Mouse (Mus musculus) ovary, postnatal 36 days (tissue): ENCODE results near the gene Ccdc170.
"Not testable (repeated sequence)": the region's sequence is repeated elsewhere in the genome, so short reads cannot be mapped to it uniquely, and the experiment has no call there.

ENCODE experiments used
- DNase-seq: peaks from one replicate; pipeline ENCODE4 v3.0.0; 2022; ENCODE audit warnings: low spot score, mixed read lengths

Gene Ccdc170

DNA sequence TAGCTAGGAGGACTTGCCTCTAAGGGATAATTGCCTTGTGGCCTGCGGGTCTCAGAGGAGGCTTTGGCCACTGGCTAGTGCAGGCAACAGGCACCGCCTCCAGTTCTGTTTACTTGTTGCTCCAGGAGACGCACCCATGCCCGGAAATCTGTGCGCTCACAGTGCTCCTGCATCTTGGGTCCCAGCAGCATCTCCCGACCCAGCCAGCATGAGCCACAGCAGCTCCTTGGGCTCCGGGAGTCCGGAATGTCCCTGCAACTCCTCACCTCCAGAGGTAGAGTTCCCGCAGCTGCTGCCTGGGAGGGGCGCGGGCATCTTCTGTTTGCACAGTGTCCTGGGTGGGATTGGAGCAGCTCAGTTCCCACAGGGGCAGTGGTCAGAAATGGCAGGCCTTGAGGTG, at the start of gene Ccdc170:
Gene Ccdc170 (plus strand): TSS at position 148 of the 400 bp plus-strand sequence.
- peak; percentile 28 for DNase-seq

DNA sequence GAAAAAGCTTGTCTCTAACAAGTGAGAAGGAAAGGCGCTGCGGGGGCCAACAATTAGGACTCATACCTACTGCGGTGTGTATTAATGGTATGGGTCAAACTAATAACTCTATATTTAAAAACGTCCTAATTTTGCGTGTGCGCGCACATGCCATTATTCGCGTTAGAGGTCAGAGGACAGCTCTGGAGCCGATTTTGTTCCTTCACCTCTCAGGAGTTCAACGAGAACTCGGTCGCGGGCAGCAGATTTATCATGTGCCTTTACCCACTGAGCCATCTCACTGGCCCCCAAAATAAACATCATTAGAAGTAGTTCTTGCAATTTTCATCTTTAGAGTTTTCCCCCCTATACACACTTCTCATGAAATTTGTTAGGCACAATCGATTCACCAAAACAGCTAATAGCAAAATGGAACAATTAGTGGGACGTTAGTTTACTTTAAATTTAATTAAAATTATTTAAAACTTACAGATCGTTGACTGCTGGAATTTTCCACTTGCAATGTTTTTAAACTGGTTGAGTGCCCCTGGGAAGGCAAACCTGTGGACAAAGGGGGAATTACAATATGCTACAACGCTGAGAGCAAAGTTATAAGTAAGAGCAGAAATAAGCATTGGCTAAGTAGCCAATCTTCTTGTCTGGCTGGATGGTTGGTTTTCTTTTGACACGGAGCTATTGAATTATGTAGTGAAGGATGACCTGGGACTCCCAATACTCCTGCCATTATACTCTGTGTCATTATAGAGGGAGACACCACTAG, 49.1 kb upstream of the Ccdc170 start:
- no peak for DNase-seq

DNA sequence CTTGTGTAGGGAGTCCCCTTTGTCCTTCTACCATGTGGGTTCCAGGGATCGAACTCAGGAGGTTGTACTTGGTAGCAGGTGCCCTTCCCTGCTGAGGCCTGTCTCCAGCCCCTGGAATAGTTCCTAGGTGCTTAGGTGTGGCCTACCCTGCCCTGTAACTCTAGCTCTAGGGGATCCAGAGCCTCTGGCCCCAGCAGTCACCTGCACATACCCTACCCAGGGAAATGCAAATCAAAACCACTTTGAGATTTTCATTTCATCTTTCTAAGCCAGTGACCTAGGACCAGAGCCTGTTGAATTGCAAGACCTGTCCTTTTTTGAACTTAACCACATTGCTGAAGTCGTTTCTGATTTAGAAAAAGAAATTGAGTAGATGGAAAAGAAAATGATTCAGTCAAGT, 48.4 kb upstream of the Ccdc170 start:
- not testable (repeated sequence) for DNase-seq

DNA sequence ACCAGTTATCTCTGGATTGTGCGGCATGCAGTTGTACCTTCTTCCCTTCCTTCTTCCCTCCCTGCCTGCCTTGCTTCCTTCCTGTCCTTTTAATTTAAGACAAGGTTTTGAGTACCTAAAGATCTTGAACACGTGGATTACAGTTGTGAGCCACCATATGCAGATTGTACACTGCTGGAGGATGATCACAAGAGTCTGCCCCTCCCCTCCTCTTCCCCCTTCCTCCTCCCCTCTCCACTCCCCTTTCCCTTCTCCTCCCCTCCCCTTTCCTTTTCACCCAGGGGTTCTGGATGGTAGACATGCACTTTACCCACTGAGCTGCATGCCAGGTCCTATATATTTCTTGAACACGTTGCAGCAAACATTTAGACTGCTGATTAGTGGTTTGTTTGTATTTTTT, 46.9 kb upstream of the Ccdc170 start:
- no peak for DNase-seq

DNA sequence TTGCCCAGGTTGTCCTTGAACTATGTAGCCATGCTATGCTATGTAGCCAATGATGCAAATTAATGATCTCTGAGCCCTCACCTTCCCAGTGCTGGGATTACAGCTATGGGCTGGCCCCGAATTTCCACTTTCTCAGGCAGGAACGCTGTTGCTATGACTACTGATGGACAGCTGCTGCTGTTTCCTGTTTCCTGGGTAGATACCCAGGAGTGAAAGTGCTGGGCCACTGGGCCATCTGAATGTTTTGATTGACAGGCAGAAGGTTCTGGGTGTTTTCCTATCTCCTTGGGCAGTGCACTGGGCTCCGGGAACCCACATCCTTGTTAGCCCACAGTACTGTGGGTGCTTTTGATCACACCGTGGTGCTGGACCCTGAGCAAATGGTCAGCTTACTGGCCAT, 25.9 kb upstream of the Ccdc170 start:
- no peak for DNase-seq

DNA sequence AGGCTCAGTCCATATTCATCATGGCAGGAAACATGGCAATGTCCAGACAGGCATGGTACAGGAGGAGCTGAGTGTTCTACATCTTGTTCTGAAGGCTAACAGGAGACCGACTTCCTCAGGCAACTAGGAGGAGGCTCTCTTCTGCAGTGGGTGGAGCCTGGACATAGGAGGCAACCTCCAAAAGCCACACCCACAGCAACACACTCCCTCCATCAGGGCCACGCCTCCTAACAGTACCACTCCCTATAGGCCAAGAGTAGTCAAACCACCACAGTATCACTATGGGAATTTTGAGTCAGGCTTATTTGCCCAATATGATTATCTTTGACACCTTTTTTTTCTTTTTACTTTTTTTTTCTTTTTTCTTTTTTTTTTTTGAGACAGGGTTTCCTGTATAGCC, 22.1 kb upstream of the Ccdc170 start:
- no peak for DNase-seq

DNA sequence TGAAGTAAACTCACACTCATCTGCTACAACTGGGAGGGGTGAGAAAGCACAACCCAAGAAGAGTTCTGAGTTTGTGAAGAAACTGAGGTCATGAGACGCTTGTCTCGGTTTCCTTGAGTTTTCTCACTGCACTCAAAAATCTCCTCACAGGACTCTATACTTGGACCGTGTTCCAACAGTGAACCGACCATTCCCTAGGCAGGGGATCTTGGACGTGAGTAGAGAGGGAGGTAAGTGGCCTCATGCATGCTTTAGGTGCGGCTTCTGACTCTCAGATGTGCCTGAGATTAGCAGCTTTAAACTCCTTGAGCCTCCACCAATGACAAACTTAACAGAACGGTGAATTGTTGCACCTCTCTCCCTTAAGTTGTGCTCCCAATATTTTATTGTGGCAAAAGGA, 16.5 kb upstream of the Ccdc170 start:
- DNase-seq, result no peak

DNA sequence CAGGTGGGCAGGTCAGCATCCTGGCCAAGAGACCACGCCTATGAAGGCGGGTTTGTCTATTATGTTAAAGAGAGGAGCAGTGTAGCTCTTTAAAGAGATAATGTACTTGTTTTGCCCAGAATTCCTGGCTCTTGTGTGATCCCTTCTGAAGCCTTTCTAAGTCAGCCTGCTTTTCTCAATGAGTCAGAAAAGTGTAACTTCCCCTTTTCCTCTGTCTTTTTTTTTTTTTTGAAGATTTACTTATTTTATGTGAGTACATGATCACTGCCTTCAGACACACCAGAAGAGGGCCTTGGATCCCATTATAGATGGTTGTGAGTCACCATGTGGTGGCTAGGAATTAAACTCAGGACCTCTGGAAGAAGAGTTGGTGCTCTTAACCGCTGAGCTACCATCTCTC, 12.9 kb upstream of the Ccdc170 start:
- DNase-seq, result no peak

DNA sequence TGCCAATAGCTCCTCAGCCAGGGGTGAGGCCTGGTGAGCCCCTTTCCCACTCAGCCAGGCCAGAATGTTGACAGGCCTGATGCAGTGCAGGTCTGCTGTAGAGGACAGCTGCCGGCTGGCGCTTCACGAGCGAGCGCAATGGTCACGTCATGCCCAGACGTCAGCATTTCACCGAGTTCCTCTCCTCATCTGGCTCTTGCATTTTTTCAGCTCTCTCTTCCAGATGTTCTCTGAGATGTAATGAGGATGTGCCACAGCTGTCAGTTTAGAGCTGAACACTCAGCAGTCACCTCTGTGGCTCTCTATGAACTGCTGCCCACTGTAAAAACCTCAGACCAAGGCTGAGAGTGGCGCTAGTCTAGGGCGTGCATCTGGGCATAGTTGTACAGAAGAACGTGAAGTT, 8.7 kb upstream of the Ccdc170 start:
- no peak for DNase-seq

DNA sequence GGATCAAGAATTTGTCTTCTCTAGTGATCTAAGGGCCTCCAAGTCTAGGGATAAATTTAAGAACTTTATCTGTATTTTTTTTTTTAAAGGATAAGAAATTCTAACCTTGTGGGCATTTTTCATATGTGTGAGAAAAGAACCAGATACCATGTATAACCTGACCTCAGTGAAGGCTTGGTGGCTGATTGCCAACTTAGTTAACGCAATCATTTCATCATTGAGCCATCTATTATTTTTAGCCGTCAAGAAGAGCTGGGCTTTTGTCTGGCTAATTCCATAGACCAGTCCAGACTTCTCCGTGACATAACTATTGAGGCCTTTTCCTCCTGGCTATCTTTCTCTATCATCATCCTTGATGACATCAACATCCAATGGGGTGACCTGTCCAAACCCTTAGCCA, 6.9 kb upstream of the Ccdc170 start:
- DNase-seq, result no peak

DNA sequence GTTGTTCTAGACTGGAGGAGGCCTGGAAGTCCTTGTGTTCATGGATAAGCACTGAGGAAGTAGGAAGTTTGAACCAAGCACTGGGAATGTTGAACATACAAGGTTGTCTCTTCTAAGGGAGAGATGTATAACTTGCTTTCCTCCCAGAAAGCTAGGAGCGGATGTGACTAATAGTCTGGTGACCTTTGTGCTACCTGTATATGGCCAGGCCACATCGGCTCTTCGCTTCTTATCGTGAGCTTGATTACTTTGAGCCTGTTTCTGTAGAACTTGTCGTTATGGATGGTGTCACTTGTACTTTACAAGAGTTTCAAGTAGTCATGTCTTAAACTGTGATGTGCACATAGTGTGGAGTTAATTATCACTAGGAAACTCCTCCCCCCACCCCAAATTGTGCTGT, 5.7 kb upstream of the Ccdc170 start:
- DNase-seq, result no peak

DNA sequence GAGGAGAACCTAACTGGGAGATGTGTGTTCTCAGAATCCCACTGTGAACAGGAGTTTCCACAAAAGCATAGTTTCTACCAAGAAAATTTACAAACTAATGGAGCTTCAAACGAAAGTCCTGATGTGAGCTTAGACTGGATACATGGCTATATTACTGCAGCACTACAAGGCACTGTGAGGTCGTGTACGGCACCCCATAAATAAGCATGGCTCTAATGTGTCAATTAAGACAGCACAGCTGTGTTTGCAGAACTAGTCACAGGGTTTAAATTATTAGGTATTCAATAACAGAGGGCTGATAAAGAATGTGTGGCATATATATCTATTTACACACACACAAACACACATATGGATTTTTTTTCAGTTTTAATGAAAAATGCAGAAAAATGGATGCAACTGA, 1.4 kb upstream of the Ccdc170 start:
- no peak for DNase-seq

DNA sequence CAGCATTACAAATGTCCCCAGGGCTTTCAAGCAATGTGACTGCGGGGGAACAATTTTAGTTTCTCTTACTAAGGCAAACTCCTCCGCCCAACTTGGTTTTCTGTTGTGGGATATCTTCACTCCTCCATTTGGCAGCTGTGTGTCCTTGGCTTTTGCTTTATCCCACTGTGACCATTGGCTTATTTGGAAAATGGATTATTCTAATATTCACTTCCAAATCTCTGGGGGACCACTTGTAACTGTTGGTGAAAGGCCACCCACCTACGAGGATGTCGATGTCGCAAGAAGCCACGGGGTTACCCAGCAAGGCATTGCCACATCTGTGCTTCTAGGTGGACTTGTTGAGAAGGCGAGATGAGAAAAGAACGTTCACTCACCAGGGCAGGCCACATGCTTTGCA, 607 bp upstream of the Ccdc170 start:
- peak; percentile 15 for DNase-seq

DNA sequence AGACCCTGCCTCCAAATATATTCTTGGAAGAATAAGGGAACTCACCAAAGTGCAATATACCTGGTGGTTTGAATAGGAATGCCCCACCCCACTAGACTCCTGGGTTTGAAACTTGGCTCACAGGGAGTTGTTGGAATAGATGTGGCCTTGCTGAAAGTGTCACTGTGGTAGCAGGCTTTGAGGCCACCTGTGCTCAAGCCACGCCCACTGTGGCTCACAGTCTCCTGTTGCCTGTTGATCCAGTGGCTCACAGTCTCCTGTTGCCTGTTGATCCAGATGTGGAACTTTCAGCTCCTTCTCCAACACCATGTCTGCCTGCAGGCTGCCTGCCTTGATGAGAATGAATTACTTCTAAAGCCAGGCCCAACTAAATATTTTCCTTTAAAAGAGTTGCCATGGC, 1.5 kb downstream of the Ccdc170 start:
- DNase-seq, result no peak

DNA sequence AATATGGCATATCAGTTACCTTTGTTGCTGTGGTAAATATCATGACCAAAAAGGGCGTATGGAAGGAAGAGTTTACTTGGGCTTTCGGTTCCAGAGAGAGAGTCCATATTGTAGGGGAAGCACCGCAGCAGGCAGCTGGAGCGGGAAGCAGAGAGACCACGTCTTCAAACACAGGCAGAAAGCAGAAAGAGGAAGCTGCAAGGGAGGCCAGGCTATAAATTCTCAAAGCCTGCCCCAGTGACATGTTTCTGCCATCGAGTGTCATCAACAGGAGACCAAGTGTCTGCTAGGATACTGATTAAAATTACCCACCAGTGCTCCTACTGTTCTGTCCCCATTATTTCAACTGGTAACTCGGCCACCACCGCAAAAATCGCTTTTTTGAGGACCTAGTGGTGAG, 2.7 kb downstream of the Ccdc170 start:
- DNase-seq, result no peak

DNA sequence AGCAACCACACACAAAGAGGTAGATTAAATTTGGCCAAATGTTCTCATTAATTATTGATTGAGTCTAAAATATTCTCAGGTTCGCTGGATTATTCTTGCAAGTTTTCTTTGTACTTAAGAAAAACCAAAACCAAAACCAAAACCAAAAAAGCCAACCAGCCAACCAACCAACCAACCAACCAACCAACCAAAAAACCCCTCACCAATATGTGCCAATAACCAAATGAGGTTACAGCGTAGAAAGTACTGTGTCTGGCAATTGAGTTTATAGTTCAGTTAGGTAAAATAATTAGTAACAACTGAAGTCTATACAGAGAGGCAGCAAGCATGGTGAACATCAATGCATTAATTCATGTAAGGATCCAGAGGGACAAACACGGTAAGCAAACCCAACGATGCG, 7.6 kb downstream of the Ccdc170 start:
- DNase-seq, result no peak

DNA sequence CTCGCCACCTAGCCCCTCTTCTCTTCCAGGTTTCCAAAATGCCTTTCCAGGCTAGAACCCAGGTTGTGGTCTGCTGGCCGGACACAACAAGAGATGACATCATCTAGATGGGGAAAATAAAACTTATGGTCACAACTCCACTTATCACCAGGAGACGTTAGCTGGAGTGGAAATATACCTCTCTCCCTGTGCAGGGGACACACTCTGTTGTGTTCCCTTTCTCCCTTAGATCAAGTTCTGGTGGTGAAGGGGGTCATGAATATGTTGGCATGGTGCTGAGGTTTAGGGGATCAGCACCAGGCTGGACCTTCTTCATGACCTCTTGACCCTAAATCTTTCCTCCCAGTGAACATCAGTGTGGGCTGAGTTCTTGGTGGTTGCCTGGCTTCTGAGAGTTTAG, 9.0 kb downstream of the Ccdc170 start:
- no peak for DNase-seq

DNA sequence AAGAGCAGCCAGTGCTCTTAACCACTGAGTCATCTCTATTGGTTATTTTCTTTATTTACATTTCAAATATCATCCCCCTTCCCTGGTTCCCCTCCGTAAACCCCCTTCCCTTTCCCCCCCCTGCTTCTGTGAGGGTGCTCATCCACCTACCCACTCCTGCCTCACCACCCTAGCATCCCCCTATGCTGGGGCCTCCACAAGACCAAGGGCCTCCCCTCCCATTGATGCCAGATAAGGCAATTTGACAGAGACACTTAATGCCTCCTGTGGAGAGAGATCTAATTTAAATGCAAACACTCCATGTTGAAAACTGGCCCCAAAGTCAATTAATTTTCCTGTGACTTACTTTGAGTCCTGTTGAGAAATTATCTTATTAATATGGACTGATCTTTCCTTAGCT, 9.7 kb downstream of the Ccdc170 start:
- DNase-seq, result no peak

DNA sequence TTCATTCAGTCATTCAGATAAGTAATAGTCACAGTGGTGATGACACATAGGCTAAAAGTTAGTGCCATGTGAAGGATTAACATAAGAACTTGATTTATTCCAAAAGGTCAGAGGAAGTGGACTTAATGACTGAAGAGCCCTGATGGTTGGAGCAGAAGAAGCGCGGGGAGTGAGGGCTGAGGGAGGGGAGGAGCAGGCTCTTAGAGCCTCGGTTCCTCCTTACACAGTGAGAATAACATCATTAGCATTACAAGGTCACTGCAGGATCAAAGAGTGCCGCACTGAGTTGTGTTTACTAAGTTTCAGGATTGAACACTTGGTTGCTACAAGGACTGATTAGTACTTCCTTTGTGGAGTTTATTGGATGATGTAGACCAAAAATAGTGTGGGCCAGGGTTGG, 10.6 kb downstream of the Ccdc170 start:
- no peak for DNase-seq

DNA sequence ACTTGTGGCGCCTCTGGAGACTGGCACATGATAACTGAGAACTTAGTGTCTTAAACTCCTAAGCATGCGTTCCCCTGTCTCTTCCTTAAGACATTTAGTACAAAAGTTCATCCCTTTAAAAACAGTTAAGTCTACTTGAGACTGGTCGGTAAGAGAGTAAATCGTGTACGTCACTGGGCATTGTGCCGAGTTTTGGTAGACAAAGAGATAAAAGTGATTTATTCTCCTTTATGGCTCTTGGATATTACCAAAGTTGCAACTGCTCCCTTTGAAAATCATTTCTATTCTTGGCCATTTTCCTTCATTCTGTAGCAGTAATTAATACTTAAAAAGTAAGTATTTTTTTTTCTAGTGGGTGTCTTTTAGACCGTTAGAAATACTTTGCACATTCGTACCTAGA, 20.9 kb downstream of the Ccdc170 start:
- no peak for DNase-seq

DNA sequence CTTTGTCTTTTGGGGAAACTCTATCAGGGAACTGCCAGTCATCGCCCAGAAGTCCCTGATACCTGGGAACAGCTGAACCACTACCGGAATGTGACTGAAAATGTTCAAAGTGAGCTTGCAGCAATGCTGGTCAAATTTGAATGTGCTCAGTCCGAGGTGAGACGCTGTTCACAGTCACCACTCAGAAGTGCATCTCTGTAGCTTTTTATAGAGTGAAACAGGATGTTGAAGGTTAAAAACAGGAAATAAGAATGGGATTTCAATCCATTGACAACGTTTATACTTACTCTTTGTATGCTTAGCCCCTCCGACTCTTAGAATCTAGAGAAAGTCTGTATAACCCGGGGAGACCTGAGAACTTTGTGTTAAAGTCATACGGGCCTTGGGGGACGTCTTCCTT, 30.4 kb downstream of the Ccdc170 start:
- no peak for DNase-seq

DNA sequence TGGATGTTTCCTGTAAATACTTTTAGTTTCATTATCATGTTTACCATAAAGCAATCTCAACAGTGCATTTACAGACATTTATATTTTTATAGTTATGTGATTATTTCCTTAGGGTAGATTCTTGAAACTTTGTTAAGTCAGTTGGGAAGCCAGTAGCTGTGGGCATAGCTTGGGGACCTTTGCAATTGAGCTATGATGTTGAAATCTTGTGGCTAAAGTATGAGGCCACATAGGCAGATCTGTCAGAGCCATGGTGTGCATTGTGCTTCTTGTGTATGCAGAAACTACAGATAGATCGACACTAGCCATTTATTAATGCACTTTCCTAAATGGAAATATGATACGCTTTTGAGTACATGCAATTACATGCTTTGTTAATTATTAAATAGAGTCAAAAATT, 35.3 kb downstream of the Ccdc170 start:
- no peak for DNase-seq

DNA sequence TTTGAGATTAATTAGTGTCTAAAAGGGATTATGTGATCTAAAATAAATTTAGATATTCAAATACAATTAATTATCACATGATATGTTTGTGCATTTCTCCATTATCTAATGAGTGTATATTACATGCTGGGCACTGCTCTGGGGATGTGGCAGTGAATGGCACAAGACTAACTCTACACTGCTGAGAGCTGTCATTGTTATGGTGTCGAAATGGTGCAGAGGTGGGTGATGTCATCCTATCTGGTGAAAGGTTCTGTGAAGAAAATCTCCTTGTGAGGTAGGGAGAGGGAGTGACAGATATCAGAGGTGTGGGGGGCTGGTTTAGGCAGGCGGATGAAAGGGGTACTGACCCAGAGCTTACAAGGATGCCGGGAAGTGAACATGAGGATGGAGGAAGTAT, 37.3 kb downstream of the Ccdc170 start:
- DNase-seq, result no peak

DNA sequence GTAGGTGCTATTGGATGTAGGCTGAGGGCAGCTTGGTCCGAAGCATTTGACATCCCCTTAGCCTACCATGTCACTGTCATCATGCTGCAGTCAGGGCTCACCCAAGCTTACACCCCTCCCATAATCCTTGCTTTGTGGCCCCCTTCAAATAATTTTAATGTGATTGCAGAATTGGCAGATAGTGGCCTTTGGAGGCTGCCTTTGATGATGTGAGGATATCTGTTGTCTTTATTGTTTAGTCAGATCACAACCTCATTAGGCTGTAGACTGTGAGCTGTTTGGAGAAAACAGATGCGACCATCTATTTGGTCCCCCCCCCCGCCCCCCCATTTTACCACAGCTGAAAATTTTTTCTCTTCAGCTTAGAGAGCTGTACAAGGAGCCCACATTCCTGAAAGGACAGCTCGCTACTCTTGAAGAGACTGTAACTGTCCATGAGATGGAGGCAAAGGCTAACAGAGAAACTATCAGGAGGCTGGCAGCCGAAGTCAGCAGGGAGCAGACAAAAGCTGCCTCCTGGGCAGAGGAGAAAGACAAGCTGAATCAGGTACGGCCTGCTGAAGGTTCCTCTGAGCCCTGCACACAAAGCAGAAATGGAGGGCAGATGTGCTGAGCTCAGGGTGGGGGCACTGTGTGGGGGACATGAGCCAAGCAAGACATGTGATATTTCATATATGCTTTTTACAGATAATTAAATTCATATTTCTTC, 38.2 kb downstream of the Ccdc170 start:
- DNase-seq, result no peak
